Mouse (Mus musculus) liver, adult 2 months (tissue): ENCODE data around the gene Armh2. TPM values are rescaled to one million over a fixed set of nuclear protein-coding genes. Genes with fewer than 3 reads are reported as not detected.

Source experiments
- DNase-seq: peaks from one replicate; pipeline ENCODE4 v3.0.0-alpha.2; 2011; ENCODE audit warnings: low read depth, low spot score; ENCODE audit errors: extremely low read depth
- H3K27ac ChIP-seq: fragments of 200-500 bp; replicated peaks from 2 replicates; pipeline ENCODE4 v1.5.1; 2012; ENCODE audit warnings: low read depth, mild to moderate bottlenecking, control low read depth, inconsistent platforms, low read length; ENCODE audit not compliant: insufficient read depth
- H3K27me3 ChIP-seq: fragments of 200-500 bp; 2 replicates; pipeline ENCODE4 v1.6.1; 2012; ENCODE audit warnings: mild to moderate bottlenecking, moderate library complexity, low read length, inconsistent platforms; ENCODE audit not compliant: control insufficient read depth, insufficient read depth
- H3K36me3 ChIP-seq: fragments of 200-500 bp; 2 replicates; pipeline ENCODE4 v1.6.1; 2012; ENCODE audit warnings: low read length, inconsistent platforms; ENCODE audit not compliant: control insufficient read depth, insufficient read depth
- H3K4me1 ChIP-seq: fragments of 200-500 bp; 2 replicates; pipeline ENCODE4 v1.6.1; 2011; ENCODE audit warnings: low read length; ENCODE audit not compliant: control insufficient read depth, insufficient read depth
- H3K4me3 ChIP-seq: fragments of 200-500 bp; 2 replicates; pipeline ENCODE4 v1.5.1; 2011; ENCODE audit warnings: low read depth, mild to moderate bottlenecking, control low read depth, low read length, moderate library complexity; ENCODE audit not compliant: insufficient read depth
- H3K79me2 ChIP-seq: fragments of 200-500 bp; 2 replicates; pipeline ENCODE4 v1.6.1; 2012; ENCODE audit warnings: inconsistent platforms, mild to moderate bottlenecking, low read length, moderate library complexity; ENCODE audit not compliant: control insufficient read depth, insufficient read depth
- H3K9ac ChIP-seq: fragments of 200-500 bp; 2 replicates; pipeline ENCODE4 v1.6.1; 2012; ENCODE audit warnings: low read depth, mild to moderate bottlenecking, control low read depth, inconsistent platforms, low read length
- CTCF ChIP-seq: fragments of 200-500 bp; IDR thresholded peaks from 2 replicates; pipeline ENCODE4 v1.5.1; 2011; ENCODE audit warnings: low read depth, low read length, control low read depth
- POLR2A ChIP-seq: fragments of 200-500 bp; IDR thresholded peaks from 2 replicates; pipeline ENCODE4 v1.6.1; 2011; ENCODE audit warnings: low read length, control low read depth; ENCODE audit not compliant: insufficient read depth; ENCODE audit errors: extremely low read depth
- WGBS: fragments of 180-500 bp; shearing (Covaris S2); methylation state at CpG from one replicate; pipeline ENCODE4 v1.1.7; 2018; 5-methylcytosine and 5-hydroxymethylcytosine counted together
- polyA plus RNA-seq: library from polyadenylated mRNA; depleted of rRNA; stranded (reverse); fragments of >200 nt; gene quantifications from 2 replicates; pipeline ENCODE4 v1.2.3, GENCODE M21; 2012; rRNA removed
- total RNA-seq: library from RNA; depleted of rRNA; stranded (reverse); fragments of >200 nt; gene quantifications from 2 replicates; pipeline ENCODE4 v1.2.3, GENCODE M21; 2014; rRNA removed

The Armh2 gene
- total and polyA plus RNA-seq, 2 experiments: not detected

GRCm38 (mm10) chr13:24791349-24791748 is 50.3 kb downstream of the Armh2 start:
- no peak overlapping the region for H3K27ac ChIP-seq
- no peak overlapping the region for H3K9ac ChIP-seq
- peaks cover 7% of the 10 kb centered on the region for H3K4me1 ChIP-seq
- peak; percentile 95 for DNase-seq
- no peaks in the 10 kb centered on the region for H3K36me3 ChIP-seq
- TF ChIP-seq CTCF (no peak), POLR2A (no peak)
- H3K4me3 ChIP-seq: no peak overlapping the region
- no peaks in the 10 kb centered on the region for H3K79me2 ChIP-seq
- 16% methylated on average over 2 of the region's 2 CpGs for WGBS
- H3K27me3 ChIP-seq: no peaks in the 10 kb centered on the region

DNA sequence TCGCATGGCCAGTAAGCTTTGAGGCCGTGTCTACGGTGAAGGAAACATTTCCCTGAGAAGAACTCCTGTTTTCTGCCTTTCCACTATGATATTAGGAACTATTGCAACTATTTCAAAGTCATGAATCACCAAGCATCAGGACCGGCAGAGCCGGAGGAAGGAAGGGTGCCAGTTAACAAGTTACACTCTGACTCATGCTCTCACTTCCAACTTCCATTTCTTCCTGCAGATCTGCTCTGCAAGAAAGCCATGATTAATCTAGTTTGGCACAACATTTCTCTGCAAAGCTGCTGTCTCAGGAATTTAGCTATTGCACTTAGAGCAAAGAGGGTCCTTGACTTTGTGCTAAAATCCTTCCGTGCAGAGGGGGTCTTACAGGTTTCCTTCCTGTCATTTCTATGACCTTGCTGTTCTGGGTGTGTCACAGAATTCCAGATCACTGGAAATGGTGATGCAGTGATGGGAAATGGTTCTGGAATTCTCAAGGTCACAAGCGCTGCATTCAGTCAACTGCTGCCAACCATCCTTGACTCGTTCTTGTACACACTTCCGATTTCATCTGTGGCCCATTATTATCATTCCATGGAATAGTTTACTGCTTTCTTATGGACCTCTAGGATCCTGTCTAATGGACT is 51.5 kb downstream of the Armh2 start:
- no peak for TF ChIP-seq POLR2A
- no peak for TF ChIP-seq CTCF
- Histone ChIP-seq H3K4me1 (peaks cover 7% of the 10 kb centered on the region), H3K36me3 (no peaks in the 10 kb centered on the region), H3K27ac (peak overlapping the region; percentile 13; the same call in 1 of the 2 replicates), H3K9ac (no peak overlapping the region), H3K4me3 (no peak overlapping the region), H3K79me2 (no peaks in the 10 kb centered on the region), H3K27me3 (no peaks in the 10 kb centered on the region)
- WGBS: 79% methylated on average over 9 of the region's 9 CpGs
- peak; percentile 39 for DNase-seq

Other genes with a start within 250 kb of the Armh2 start
- gene Ripor2, start 159.0 kb upstream of the Armh2 start, total RNA-seq: 1.7 and 2.8 TPM in 2 replicates
- 0.57 and 0.77 TPM in 2 replicates for gene Ripor2, start 159.0 kb upstream of the Armh2 start, polyA plus RNA-seq
- gene Gmnn, start 20.7 kb downstream of the Armh2 start, total RNA-seq: 8.1 and 13.6 TPM in 2 replicates
- 1.4 and 2.9 TPM in 2 replicates for gene Gmnn, start 20.7 kb downstream of the Armh2 start, polyA plus RNA-seq
- gene BC005537, start 60.4 kb downstream of the Armh2 start, total RNA-seq: 63.3 and 80.9 TPM in 2 replicates
- gene BC005537, start 60.4 kb downstream of the Armh2 start, polyA plus RNA-seq: 20.3 and 23.5 TPM in 2 replicates
- gene Acot13, start 90.3 kb downstream of the Armh2 start, total RNA-seq: 95.8 and 97.7 TPM in 2 replicates
- gene Acot13, start 90.3 kb downstream of the Armh2 start, polyA plus RNA-seq: 96.4 and 108 TPM in 2 replicates
- gene Tdp2, start 90.4 kb downstream of the Armh2 start, total RNA-seq: 28.9 and 29.4 TPM in 2 replicates
- gene Tdp2, start 90.4 kb downstream of the Armh2 start, polyA plus RNA-seq: 18.5 and 18.6 TPM in 2 replicates
- gene D130043K22Rik, start 103.9 kb downstream of the Armh2 start, total RNA-seq: 12.2 and 15.9 TPM in 2 replicates
- gene D130043K22Rik, start 103.9 kb downstream of the Armh2 start, polyA plus RNA-seq: 3.8 and 8.1 TPM in 2 replicates
- 15.0 and 18.9 TPM in 2 replicates for gene Aldh5a1, start 196.4 kb downstream of the Armh2 start, total RNA-seq
- 15.2 and 19.8 TPM in 2 replicates for gene Aldh5a1, start 196.4 kb downstream of the Armh2 start, polyA plus RNA-seq
- 154 and 156 TPM in 2 replicates for gene Gpld1, start 201.9 kb downstream of the Armh2 start, total RNA-seq
- gene Gpld1, start 201.9 kb downstream of the Armh2 start, polyA plus RNA-seq: 88.4 and 88.9 TPM in 2 replicates